Mouse (Mus musculus) kidney, adult 2 months (tissue): ENCODE measurements at regions not wholly inside any gene's neighbourhood (a gene's known extent, or its start where the extent isn't known, plus 50 kb on each side); places are given as distances from the start of the nearest gene placed in this dataset.

Experiments used
- CTCF ChIP-seq: fragments of 200-500 bp; conservative IDR thresholded peaks from 2 replicates; pipeline ENCODE4 v1.5.1; 2011; ENCODE audit warnings: low read depth, mild to moderate bottlenecking, control low read depth, low read length, moderate library complexity, mixed read lengths; ENCODE audit not compliant: insufficient read depth, insufficient read length
- POLR2A ChIP-seq: fragments of 200-500 bp; IDR thresholded peaks from one replicate; pipeline ENCODE4 v1.6.1; 2011; ENCODE audit warnings: low read depth, low read length, control low read depth

GRCm38 (mm10) chr5:12937052-12937451 lies 188.2 kb upstream of the Sema3a start:
- no peak for TF ChIP-seq CTCF
- TF ChIP-seq POLR2A: no peak
